Mouse (Mus musculus): Measurements from ENCODE around the gene Fam102a.

- TF ChIP-seq MAX (IDR thresholded peaks at IDR 0.05): peak; percentile 49
- TF ChIP-seq CTCF (IDR thresholded peaks at IDR 0.05; ENCODE audit: control insufficient read depth, insufficient read depth, insufficient read length): peak; percentile 71
- no peak for TF ChIP-seq MYOD1 (IDR thresholded peaks at IDR 0.05; ENCODE audit: control insufficient read depth, insufficient read length, low read depth)
Measured at GRCm38 (mm10) chr2:32602600-32603054, 67.5 kb downstream of the Fam102a start.
